Mouse (Mus musculus) erythroblast, embryonic 14.5 days (primary cell): ENCODE data around the gene Slc2a10.

Experiments
- GATA1 ChIP-seq: IDR thresholded peaks from 2 replicates; pipeline ENCODE4 v1.6.1; 2012; ENCODE audit warnings: low read length, inconsistent platforms, mixed read lengths
- TAL1 ChIP-seq: IDR thresholded peaks from 3 replicates; pipeline ENCODE4 v1.6.1; 2012; ENCODE audit warnings: low read length, inconsistent platforms, mixed read lengths

- TF ChIP-seq GATA1, result no peak
- TF ChIP-seq TAL1, result no peak
Measured at GRCm38 (mm10) chr2:165503259-165504203, at the start of gene Slc2a10.
